Mouse (Mus musculus): ENCODE results near the gene Olfr807.

GRCm38 (mm10) chr10:129729275-129729674 lies 28.3 kb downstream of the Olfr807 start, which contains the start of gene Olfr805:
- TF ChIP-seq CTCF (IDR thresholded peaks at IDR 0.05; ENCODE audit: low read depth, low read length), result no peak
- TF ChIP-seq POLR2A (IDR thresholded peaks at IDR 0.05; ENCODE audit: borderline replicate concordance, low read depth, low read length), result no peak

All from bone marrow macrophage, adult 2 months (primary cell).